Mouse (Mus musculus) lung, postnatal 36 days (tissue): Measurements from ENCODE around the gene Mrrf.

Source experiments
- DNase-seq: peaks from one replicate; pipeline ENCODE4 v3.0.0; 2022; ENCODE audit warnings: mixed read lengths

The Mrrf gene

DNA sequence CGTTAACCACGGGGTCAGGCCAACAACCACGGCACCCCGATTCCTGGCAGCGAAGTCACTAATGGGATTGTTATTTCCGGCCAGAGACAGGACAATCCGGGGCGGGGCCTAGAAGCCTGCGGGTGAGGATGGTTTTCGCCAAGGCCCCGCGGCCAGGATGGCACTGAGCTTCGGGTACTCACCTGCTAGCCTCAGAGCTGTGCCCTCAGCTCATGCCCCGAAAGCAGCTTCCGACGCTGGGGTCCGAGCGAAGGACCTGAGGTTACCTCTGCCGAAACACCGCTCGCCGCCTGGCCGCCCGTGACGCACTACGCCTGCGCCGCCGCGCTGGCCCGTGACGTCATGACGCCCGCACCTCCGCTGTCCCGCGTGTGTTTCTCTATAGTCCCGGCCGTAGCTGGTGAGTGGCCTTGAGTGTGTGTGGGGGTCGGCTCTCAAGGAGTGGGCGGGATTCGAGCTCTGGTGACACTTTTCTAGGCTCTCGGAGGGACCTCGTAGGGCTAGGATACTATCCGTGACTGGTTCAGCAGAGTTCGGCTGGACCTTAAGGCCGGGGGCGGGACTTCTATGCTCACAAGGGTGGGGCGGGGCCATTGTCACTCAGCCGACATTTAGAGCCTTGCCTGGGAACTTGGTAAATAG is at the start of gene Mrrf, which contains the start of gene Rbm18:
TSS of gene Mrrf (plus strand) at position 90 of the 642 bp plus-strand sequence.
TSS of gene Rbm18 (minus strand) at position 474 of the 642 bp plus-strand sequence.
- DNase-seq: peak; percentile 97

DNA sequence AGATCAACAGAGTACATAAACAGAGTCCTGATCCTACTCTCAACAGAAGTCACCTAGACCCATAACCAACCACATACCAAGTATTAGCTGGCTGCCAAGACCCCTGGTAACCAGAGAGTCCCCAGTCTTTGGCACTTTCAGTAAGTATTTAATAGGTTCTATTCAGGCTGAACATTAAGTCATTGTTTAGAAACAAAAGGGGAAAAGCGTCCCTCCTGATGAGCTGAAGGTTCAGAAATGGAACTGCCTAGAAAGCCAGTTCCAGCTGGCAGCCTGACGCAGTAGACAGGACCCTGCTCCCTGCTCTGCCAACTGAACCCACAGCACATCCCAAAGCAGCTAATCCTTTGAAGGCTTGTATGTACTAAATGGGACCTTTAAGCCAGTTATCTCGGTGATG is 47.0 kb upstream of the Mrrf start:
- no peak for DNase-seq

DNA sequence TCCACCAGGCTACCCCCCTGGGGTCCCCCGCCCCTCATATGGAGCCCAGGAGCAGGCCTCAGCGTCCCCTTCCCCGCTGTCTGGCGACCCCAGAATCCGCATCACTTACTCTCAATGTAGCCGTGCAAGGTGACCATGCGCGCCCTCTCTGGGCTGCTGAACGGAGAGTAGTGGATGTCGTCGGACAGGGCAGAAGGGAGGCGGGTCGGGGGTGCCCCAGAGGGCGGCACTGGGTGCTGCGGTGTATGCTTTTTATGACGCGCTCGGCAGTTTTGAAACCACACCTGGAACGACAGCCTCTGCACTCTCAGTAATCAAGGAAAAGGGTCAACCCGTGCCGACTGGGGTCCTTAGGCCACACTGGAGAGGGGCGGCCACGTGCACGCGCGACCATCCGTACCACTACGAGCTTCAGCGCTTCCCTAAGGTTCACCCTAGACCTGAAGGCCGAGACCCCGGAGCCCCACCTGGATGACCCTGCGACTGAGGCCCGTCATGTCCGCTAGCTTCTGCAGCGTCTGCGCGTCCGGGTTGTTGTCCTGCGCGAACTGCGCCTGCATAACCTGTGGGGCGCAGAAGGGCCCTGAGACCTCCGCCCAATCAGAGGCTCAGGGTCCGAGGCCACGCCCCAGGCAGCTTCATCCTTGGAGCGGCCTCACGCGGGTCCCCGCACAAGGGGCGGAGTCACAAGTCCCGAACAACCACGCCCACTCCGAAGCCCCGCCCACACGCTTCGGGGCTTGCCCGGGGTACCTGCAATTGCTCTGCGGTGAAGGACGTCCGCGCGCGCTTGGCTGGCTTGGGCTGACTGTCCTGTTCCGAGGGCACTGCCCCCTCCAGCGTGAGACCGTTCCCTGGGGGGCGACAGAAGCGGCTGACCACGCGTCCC is 45.1 kb upstream of the Mrrf start:
- DNase-seq: peak; percentile 57

DNA sequence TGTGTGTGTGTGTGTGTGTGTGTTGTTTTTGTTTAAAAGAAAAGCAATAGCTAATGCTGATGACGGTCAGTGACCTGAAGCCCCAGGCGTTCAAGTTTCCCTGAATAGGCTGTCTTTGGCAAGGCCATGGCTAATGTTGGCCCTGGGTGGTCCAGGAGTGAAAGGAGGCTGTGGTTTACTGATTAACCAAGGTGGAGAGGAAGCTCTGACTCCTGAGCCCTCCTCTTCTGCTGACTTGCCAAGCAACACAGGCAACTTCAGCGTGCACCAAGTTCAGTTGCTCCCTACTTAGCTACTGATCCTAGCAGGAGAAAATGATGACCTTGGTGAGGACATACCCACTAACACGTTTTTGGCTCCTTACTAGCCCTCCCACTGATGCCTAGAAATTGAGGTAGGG is 43.4 kb upstream of the Mrrf start:
- DNase-seq: no peak

DNA sequence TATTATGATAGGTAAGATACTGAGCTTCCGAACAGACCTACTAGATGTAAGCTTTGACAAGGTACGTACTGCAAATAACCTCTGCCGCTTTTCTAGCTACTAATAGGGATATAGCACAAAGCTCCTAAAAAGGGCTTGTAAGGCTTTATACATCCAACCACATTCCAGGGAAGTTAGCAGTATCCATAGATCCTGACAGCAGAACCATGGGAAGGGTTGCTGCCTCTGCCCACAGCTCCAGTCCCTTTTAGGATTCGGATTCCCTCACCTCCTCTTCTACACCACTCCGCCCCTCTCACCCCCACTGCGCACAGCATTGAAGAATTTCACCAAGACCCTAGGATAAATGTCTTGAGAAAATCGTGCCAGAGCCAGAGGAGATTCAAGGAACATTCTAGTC is 42.9 kb upstream of the Mrrf start:
- no peak for DNase-seq

DNA sequence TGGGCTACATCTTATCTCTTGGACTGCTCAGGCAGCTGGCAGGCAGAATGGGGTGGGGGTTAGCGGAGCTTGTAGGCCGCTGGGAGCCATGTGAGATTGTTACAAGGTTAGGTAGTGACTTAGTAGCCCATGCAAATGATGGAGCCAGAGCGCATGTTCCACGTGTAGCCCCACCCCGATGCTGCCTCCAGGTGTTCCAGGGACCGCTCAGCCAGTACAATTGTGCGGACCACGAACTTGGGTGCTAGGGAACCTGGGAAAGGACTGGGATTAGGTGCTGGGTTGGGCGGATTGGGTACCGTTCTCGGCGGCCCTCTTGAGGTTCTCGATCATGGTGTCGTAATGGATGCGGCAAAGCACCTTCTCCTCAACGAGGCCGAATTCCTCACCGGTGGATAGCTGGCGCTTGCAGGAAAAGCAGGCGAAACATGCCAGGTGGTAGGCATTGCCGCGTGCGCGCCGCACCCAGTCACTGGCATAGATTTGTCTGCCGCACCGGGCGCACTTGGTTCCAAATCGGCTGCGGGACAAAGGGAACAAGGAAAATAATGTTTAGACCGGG is 42.2 kb upstream of the Mrrf start:
- DNase-seq: no peak

DNA sequence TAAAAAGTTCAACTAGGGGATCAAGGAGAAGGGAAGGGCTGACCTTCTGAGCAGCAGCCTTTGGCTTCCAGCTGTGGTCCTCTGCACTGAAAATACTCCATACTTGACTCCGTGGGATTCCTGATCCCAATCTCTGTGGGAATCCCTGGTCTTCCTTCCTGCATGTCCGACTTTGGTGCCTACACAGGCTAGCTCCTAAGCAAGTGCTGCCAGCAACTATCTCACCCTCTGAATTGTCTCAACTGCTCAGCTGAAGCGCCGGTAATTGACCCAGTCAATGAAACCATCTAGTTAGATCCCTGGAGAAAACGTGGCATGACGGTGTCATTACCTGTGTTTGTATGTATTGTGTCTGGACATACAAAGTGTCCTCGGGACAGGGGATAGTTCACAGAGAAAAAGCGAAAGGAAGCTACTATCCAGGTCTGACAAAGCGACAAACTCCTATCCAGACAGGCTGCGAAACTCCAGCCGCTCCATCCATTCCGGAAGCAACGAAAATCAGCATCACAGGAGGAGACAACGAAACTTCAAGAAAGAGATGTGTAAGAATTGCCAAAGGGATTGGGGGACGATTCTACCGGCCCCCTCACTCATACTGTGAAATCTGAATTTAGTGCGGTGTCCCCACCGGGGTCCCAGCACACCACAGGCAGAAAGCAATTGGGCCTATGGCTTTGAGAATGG is 38.9 kb upstream of the Mrrf start:
- no peak for DNase-seq

DNA sequence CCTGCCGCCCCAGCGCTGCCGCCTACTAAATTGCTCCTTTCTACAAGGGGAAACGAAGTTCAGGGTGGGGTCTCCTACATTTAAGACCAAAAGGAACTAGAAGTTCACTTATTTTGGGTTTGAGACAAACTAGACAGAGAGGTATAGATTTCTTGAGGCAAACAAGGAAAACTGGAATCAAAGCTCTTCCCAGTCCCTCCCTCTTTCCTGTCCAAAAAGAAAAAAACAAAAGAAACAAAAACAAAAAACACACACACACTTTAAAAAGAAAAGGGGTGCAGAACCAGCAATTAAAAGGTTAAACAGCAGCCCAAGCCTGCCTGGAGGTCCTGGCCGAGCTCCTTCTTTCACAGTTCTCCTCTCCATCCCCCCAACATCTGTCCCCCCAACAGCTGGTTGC is 38.2 kb upstream of the Mrrf start:
- no peak for DNase-seq

DNA sequence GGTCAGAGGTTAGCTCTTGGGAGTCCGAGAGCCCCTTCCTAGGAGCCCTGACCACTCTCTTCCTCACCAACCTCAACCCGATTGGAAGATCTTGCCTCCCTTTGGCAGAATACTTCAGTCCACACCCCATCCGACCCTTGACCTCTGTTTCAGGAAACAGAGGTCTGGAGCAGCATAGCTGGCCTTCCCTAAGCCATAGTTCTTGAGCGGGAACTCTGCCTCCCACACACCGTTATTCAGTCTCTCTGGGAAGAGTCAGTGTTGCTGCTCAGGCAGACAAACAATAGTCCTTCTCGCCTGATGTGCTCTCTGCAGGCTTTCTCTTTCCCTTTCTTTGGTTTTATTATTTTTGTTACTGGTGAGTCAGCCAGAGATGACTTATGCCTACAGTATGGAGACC is 36.5 kb upstream of the Mrrf start:
- DNase-seq: no peak

DNA sequence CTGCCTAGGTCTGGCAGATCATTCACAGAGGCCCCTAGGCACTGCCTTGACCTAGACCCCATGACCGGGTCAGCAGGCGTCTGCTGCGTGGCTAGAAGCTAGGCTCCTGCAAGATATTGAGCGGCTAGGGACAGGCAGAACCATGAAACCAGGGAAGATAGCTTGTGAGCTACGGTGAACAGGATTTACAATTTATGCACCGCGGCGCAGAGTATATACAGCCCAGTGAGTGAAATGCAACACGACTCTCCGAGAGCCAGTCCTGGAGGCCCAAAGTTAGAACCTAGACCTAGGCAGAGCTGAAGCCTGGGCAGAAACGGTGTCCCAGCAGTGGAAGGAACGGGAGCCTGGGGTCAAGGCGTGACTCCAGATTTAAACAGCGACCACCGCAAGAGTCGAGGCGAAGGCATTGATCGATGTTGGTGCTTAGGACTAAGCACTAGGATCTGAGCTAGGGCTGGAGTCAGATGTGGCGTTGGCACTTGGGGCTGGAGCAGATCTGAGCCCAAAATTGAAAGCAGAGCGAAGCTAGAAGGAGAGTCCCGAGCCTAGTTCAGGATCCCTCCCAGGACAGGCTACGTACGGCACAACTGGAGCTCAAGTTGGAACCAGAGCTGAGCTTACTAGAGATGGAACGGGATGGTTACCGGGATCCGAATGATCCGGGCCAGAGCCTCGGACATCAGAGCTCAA is 34.2 kb upstream of the Mrrf start:
- DNase-seq: no peak

DNA sequence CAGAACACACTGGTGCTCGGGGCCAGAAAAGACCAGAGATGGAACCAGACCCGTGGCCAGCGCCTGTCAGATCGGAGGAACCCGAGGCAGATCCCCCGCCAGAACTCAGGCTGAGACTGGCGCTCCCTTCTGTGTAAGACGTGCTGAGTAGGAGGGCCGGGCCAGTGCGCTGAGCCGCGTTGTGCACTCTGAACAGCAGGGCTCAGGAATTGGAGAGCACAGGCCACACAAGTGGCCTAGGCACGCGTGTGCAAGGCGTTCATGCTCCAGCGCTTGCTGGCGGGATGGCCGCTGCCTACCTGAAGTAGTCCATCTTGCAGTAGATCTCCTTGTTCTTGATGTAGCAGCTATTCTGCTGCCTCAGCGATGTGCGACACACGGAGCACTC is 33.6 kb upstream of the Mrrf start:
- DNase-seq: no peak

DNA sequence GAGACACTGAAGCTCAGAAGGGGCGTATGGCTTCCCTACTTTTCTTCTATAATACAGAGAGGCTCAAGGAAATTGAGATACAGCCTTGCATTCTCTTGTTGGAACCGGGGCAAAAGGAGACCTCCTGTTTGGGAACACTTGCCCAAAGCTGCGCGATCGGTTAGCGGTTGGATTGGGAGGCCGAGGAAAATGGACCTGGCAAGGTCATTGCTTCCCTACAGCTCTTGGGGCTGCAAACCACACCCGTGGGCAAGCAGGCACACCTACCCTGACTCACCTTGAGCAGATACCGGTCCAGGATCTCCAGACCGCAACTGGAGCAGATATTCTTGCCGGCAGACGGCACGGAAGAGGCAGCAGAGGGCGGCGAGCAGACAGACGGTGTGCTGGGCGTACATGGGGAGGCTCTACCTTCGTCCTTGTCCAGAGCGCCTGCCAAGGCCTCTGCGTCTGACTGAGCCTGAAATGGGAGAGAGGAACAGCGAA is 33.1 kb upstream of the Mrrf start:
- DNase-seq: no peak

DNA sequence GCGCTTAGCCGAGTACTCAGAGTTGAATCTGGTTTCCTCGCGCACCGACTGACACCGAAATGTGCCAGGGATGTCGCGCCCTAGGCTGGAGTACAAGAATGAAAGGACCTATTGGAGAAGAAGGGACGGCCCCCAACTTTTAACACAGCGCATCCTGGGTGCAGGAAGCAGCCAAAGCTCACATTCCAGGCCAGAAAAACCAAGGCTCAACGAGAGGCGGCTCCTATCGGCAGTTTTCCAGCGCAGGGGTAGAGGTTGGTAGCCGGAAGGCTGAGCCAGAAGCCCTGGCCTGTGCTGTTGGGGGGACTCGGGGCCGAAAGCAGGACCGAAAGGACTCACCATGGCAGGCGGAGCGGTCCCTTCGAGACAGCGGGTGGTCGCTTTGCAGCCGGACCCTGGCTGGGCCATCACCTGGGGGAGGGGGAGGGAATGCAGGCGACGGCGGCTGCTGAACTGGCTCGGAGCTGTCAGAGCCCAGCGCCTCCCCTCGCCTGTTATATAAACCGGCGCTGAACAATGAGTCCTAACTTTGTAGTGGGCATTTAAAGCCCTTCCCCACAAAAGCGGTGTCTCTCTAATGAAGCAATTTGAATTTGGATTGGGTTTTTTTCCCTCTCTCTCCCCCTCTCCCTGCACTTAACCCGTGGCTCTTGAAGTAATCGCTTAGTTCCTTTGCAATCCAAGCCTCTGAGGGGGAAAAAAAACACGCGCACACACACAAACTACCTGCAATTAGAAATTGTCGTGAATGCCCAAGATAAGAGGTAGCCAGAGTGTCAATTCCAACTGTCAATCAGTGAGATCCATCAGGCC is 32.4 kb upstream of the Mrrf start:
- no peak for DNase-seq

DNA sequence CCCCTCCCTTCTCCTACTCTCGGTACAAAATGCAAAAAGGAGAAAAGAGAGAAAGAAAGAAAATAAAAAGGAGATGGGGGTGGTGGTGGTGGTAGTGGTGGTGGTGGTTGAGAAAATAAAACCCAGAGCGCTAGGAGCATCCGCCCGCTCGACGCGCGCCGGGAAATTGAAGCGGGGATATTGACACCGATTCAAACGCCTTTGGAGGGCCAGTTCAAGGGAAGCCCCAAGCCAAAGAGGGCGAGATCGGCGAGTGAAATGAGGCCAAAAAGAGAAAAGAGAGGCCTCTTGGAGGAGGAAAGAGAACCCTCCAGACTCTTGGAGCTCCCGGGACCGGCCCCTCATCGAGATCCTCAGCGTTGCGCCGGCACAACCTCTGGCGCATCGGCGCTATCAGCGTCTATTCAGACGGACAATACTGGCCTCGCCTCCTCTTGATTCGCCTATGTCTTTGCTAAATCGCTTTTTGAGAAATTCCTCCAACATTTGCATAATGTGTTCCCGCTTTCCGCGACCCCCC is 31.7 kb upstream of the Mrrf start:
- DNase-seq: no peak

DNA sequence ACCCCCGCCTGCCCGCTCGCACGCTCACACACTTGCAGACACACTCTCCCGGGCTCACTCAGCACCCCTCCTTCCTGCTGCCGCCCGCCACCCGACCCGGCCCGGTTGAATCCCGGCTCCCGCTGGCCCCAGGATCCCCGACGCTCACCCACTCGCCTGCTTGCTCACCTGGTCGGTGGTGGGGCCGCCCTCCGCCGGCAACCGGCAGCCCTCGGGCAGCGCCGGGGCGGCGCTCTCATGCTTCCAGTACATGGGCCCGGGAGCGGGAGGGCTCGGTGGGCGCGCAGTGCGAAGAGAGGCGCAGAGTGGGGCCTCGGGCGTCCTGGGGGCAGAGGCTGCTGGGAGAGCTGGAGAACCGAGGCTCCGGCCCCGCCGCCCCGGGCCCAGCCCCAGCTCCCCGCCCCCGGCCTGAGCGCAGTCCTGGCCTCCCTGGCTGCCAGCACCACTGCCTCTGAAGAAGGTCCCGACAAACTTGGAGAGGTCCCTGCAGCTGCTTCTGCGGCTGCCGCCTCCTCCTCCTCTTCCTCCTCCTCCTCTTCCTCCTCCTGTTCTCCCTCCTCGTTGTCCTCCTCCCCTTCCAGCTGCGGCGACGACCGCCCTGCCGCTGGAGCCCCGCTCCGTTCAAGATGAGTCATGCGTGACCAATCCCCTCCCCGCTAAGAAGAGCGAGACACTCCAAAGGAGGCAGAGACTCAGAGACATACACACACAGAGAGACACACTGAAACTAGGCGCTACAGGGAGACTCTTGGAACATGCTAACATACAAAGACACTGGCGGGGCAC is 31.0 kb upstream of the Mrrf start, which contains the start of gene Lhx6:
TSS of gene Lhx6 (minus strand) at position 453 of the 786 bp plus-strand sequence.
- DNase-seq: no peak

DNA sequence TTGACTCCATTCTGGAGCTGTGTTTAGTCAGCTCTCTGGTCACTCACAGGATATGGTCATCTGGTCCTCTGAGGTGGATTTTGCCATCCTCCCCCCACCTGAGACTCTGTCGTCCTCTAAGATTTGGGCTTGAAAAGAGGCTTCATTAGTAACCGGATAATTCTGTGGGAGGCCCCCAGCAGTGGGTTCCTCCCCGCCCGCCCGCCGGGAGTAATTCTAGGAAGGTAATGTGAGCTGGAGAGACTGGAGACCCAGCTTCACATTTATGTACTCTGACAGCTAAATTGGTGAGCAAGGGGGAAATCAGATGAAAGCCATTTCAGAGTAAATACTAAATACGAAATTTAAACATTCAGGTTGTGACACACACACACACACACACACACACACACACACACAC is 27.6 kb upstream of the Mrrf start:
- no peak for DNase-seq

DNA sequence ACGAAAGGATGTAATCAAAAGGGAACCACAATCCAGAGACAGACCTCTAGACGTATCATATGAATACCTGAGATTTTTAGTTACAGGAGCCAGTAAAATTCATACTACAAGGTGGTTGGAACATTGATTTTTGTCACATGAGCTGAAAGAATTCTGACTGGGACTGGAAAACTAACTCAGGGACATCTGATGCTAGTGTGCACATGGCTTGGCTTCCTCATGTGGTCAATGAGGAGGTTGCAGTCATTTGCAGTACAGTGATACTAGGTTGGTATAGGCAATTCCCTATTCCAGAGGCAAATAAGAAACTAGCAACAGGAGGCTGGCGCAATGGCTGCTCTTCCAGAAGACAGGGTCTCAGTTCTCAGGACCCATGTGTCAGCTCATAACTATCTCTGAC is 23.6 kb upstream of the Mrrf start:
- DNase-seq: no peak

DNA sequence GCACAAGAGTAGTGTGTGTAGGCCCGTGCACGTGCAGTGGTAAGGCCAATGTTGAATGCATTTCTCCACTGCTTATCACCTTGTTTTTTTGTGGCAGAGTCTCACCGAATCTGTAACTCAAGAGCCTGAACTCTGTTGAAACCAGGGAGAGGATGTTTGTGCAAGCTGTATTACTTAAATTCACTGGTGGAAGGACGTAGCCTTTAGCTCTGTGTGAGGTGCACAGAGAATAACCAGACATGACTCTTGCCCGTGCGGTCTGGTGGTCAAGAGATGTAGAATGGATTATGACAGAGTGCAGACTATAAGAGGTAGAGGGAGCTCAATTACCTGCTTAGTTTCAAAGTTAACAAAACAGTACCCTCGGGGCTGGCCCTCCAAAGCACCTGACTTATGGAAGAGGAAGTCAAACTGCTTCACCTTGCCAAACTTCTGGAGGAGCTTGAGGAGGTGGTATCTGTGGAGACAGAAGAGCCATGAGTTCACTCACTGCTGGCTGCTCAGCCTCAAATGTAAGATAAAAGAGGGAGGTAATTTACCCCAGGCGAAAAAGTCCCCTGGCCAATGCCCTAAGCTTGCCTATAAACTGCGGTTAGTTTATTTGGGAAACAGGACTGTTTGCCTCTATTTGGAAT is 9.3 kb upstream of the Mrrf start:
- no peak for DNase-seq

DNA sequence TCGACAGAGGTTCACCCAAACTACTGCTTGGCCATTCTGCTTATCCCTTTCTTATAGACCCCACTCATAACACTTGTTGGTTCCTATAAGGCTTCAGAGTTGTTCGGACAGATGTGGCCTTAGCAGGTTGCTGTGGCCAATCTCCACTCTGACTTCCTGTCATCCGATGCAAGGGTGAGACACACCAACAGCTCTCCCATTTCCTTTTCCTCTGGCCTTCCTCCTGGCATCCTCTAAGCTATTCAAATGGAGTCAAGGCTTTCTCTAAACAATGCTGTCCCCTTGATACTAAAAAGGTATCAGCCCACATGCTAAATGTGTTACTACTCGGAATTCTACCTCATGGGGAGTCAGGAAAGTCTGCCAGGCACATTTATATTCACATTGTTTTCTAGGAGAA is 8.2 kb upstream of the Mrrf start:
- DNase-seq: peak; percentile 31

DNA sequence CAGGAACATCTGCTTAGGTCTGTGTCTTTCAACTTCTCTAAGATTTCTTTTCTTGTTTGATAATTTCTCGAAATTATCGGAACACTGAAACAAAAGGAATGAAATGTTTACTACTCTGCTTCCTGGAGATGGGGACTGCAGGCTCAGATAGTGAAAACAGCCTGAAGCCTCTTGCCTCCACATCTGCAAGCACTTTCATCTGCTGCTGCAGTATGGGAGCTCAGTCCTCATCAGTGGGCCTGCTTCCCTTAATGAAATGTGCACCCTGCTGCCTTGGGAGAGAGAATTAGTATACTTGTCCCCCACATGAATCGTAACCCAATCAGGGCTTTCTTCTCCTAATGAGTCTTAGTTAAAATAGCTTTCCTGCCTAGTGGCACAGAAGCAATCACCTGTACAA is 7.1 kb upstream of the Mrrf start:
- DNase-seq: no peak
